Mouse (Mus musculus): ENCODE data around the gene Heca.

DNA sequence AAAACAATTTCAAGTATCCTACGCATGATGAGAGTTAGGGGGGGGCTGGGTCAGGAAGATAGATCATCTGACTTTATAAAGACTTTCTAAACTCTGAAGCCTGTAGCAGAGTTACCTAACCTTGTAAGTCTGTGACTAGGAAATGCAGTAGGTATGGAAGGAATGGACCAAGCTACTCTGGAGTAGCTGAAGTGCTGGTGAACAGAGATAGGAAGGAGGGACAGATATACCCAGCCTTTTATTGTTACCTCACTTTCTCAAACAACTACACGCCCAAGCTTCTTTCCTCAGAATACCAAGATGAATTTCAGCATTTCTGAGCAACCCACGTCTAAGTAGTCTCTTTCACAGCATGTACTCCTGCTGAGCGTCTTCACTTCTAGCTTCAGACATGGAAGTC lies 26.5 kb downstream of the Heca start:
- TF ChIP-seq CTCF (IDR thresholded peaks at IDR 0.05; ENCODE audit: control insufficient read depth, insufficient read depth, insufficient read length) (no peak), MAX (IDR thresholded peaks at IDR 0.05) (no peak), USF1 (IDR thresholded peaks at IDR 0.05; ENCODE audit: low read depth) (no peak), MYOG (IDR thresholded peaks at IDR 0.05; ENCODE audit: control insufficient read depth, extremely low read depth, insufficient read length) (no peak), CEBPB (IDR thresholded peaks at IDR 0.05; ENCODE audit: low read depth) (no peak)

Data from C2C12 (cell line).